Mouse (Mus musculus): ENCODE results near the gene Prss21.

Prss21 gene

GRCm38 (mm10) chr17:23867756-23868155, at the start of gene Prss21:
Gene Prss21 (plus strand): TSS chr17:23868056.
- no peak for DNase-seq

GRCm38 (mm10) chr17:23818579-23818978, 49.3 kb upstream of the Prss21 start:
- DNase-seq = no peak

- no peak for DNase-seq
These were observed 48.6 kb upstream of the Prss21 start for GRCm38 (mm10) chr17:23819235-23819634.

GRCm38 (mm10) chr17:23820731-23821130, 47.1 kb upstream of the Prss21 start:
- DNase-seq = no peak

DNA sequence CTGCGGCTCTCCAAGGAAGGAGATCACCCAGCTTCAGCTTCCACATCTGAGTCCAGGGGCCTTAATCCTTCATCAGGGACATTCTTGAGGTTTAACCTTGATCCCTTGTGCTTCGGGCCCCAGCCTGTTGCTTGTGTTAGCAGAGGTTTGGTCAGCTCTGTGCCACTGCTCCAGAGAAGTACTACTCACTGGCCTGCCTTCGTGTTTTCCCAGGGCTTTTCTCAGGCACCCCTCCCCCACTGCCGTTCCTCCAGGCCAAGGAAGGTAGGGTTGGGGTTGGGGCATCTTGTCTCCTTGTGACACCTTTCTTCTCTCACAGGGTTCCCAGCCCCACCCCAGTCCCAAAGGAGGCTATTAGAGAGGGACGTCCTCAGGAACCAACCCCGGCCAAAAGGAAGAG, 45.8 kb upstream of the Prss21 start:
- DNase-seq = no peak

GRCm38 (mm10) chr17:23823018-23823417, 44.8 kb upstream of the Prss21 start:
- no peak for DNase-seq

DNA sequence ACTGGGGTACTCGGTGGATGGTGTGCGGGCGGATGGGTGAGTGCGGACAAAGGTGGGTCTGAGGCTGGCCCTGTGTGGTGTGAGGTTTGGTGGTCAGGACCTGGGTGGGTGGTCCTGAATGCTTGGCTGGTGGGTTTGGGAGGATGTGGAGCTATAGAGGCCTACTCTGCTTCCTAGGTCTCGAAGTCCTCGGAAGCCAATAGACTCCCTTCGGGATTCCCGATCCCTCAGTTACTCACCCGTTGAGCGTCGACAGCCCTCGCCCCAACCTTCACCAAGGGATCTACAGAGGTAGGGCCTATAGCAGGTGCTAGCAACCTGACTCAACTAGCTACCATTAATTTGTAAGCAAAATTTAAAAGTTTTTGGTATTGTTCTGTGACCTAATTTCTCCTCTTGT, 44.2 kb upstream of the Prss21 start:
- no peak for DNase-seq

DNA sequence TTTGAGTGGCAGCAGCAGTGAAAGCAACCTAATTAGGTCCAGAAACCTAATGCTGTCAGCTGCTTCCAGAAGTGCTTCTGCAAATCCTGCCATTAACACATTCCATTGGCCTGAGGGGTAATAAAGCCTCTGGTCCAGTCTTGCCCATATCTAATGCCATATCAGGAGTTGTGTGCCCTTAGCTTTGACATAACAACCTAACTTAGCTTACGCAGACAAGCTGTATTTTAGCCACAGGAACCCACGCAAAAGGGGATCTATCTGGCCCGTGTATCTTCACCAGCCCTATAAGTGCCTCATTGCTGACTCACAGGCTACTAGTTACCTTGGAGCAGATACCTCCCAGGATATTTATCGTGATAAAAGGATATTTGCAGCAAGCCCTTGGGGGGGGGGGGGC, 42.3 kb upstream of the Prss21 start:
- no peak for DNase-seq

- peak; percentile 45 to 55 for DNase-seq
These were observed 39.4 kb upstream of the Prss21 start for GRCm38 (mm10) chr17:23828271-23829001.

DNA sequence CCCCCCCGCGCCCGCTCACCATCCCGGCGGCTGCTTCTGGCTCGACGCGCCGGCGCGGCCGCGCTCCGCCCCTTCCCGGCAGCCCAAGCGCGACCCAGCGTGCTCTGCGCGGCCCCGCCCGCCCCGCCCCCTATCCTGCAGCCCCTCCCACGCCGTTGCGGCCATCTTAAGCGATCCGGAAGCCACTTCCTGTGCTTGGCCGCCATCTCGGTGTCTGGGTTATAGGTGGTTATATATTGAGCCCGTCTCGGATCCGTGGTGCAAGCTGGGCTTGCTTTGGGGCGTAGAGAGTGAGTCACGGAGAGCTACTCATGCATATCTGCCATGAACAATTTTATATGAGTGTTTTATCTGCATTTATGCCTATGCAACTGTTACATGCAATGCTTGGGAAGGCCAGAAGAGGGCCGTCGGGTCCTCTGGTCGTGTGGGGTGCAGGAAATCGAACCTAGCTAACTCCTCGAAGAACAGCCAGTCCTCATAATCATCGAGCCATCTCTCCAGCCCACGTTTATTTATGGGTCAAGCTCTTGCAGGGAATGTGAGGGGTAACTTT, 38.7 kb upstream of the Prss21 start, which contains the start of gene Elob:
Gene Elob (minus strand): TSS at position 73 of the 556 bp plus-strand sequence.
- peak; percentile 79 to 82 for DNase-seq

DNA sequence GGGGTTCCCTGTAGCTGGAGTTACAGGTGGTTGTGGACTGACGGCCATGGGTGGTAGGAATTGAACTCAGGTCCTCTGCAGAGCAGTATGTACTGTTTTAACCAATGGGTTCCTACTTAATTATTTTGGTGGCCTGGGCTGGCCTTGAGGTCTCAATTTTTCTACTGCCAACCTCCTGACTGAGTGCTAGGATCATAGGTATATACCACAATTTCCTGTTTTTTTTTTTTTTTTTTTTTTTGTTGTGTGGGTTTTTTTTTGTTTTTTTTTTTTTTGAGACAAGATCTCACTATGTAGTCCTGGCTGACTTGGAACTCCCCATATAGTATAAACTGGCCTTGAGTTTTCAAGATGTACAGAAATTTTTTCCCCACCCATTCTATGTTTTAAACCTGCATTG, 36.7 kb upstream of the Prss21 start:
- no peak for DNase-seq

- DNase-seq = no peak
These were observed 31.8 kb upstream of the Prss21 start, which contains the start of gene Prss33 for GRCm38 (mm10) chr17:23836006-23836575. Gene Prss33 (minus strand): TSS chr17:23836056.

GRCm38 (mm10) chr17:23841145-23841544, 26.7 kb upstream of the Prss21 start:
- DNase-seq = peak; percentile 42 to 73

- DNase-seq = no peak
These were observed 24.6 kb upstream of the Prss21 start for GRCm38 (mm10) chr17:23843141-23843811.

- peak; percentile 29 to 50 for DNase-seq
These were observed 24.0 kb upstream of the Prss21 start, which contains the start of the genes Prss32 and Prss41 for GRCm38 (mm10) chr17:23843812-23844273. Gene Prss32 (plus strand): TSS chr17:23843855. Gene Prss41 (minus strand): TSS chr17:23844172.

DNA sequence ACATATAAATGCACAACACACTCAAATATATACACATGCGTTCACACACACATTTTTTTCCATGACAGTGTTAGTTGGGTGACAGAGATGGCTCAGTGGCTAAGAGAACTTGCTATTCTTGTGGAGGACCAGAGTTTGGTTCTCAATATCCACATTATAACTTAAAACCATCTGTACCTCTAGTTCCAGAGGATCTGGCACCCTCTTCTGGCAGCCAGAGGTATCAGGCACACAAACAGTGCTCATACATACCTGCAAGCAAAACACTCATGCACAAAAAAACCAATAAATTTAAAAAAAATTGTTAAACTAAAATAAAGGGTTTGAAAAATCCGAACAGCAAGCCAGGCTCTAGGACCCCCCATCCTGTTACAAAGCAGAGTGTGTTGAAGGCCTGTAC, 17.8 kb upstream of the Prss21 start:
- DNase-seq = no peak

DNA sequence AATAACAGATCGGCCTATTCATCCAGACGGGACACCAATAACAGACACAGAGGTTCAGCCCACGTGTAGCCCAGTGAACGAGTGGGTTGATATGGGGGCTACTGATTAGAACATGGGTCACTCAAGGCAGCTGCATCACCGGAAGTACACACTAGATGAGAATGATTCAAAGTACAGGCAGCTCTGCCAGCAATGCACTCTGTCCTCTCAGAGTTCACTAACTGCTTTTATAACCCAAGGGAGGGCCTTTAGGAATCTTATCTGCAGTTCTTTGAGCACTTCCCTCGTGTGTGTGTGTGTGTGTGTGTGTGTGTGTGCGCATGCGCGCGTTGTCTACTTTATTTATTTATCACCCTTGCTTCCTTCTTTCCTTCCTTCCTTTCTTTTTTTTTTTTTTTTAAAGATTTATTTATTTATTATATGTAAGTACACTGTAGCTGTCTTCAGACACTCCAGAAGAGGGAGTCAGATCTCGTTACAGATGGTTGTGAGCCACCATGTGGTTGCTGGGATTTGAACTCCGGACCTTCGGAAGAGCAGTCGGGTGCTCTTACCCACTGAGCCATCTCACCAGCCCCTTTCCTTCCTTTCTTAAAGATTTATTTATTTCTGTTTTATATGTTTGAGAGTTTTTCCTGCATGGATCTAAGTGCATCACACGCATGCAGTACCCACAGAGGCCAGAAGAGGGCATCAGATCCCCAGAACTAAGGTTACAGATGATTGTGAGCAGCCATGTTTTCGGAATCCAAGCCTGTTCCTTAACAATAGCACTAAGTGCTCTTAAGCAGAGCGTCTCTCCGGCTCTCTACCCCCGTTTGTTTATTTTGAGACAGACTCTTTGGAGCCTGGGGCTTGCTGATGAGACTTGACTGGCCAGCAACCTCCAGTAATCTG, 16.8 kb upstream of the Prss21 start:
- peak; percentile 37 to 65 for DNase-seq

DNA sequence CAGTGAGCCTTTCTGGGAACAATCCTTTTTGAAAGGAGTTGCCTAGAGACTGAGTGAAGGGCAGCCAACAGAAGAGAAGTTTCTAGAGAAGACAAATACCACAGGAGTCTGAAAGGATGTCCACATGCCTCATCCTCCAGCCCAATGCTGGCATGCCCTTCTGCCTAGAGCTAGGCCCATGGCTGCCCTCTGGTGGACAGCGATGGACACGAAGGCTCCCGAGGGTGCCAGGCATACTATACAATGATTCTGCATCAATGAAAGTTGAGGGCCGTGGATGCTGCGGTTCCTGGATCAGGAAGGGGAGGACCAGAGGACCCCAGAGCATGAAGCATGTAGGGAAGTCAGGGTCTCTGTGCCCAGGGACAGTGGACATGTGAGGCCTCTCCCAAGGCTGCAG, 14.6 kb upstream of the Prss21 start:
- DNase-seq = peak in 1 of 2 experiments; percentile 67

- DNase-seq = no peak
These were observed 13.6 kb upstream of the Prss21 start for GRCm38 (mm10) chr17:23854229-23854765.

DNA sequence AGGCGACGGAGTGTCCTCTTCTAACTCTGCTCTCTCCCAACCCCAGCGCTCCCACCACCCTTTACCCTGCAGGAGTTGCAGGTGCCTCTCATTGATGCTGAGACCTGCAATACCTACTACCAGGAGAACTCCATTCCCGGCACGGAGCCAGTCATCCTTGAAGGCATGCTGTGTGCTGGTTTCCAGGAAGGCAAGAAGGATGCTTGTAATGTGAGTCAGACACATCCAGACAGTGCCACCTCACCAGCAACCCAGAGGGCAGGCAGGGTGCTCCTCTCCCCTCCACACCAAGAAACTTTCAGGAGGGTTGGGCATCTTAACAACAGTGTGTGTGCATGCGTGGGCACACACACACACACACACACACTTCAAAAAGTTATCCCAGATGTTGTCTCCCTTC, 10.7 kb upstream of the Prss21 start:
- no peak for DNase-seq

DNA sequence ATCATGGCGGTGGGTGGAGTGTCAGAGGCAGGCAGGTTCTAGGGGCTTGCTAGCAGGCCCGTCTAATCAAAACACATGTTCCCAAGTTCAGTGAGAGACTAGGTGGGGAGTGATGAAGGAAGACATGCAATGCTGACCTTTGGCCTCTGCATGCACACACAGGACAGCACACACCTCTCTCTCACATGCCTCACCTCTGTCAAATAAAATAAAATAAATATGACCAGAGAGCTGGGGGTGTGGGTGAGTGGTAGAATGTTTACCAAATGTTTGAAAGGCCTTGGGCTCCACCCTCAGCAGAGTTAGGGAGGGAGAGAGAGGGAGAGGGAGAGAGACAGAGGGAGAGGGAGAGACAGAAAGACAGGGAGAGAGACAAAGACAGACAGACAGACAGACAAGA, 9.9 kb upstream of the Prss21 start:
- DNase-seq = no peak

DNA sequence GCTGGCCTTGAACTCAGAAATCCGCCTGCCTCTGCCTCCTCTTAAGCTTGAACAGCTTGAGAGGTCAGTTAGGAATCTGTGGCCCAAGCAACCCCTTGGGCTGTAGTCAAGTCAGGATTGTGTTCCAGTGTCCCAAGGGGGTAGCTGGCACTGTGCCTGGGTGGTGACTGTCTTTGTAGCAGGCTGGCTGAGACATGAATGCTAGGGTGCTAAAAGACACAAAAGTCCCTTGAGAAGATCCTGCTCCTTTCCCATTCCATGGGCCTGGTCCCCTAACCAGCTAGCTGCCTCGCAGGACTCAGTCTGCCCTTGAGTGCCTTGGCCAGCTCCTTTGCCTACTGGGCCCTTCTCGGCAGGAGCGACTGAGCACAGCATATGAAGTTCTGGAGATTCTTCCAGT, 4.9 kb upstream of the Prss21 start:
- DNase-seq = no peak
